Mouse (Mus musculus) forebrain, embryonic 13.5 days (tissue): ENCODE data around the gene Serpinb9g. TPM values are rescaled to one million over a fixed set of nuclear protein-coding genes. Genes with fewer than 3 reads are reported as not detected.
"Not testable (repeated sequence)": the region's sequence is repeated elsewhere in the genome, so short reads cannot be mapped to it uniquely, and the experiment has no call there.

Experiments used
- ATAC-seq: fragments of 200-750 bp; cut with Nextera tagmentation; 2 replicates; pipeline ENCODE4 v1.8.0; 2017
- H3K27ac ChIP-seq: fragments of 300-500 bp; sonication (generic); 2 replicates; pipeline ENCODE4 v1.5.1; 2015; ENCODE audit warnings: inconsistent platforms, mild to moderate bottlenecking, moderate library complexity
- H3K27me3 ChIP-seq: fragments of 300-500 bp; sonication (generic); 2 replicates; pipeline ENCODE4 v1.6.1; 2015; ENCODE audit warnings: mild to moderate bottlenecking, inconsistent platforms
- H3K36me3 ChIP-seq: fragments of 300-500 bp; sonication (generic); 2 replicates; pipeline ENCODE4 v1.6.1; 2015; ENCODE audit warnings: mild to moderate bottlenecking, inconsistent platforms; ENCODE audit not compliant: poor library complexity, severe bottlenecking
- H3K4me1 ChIP-seq: fragments of 300-500 bp; sonication (generic); 2 replicates; pipeline ENCODE4 v1.6.1; 2015; ENCODE audit warnings: inconsistent platforms
- H3K4me2 ChIP-seq: fragments of 300-500 bp; sonication (generic); 2 replicates; pipeline ENCODE4 v1.6.1; 2015; ENCODE audit warnings: inconsistent platforms, mild to moderate bottlenecking, moderate library complexity
- H3K4me3 ChIP-seq: fragments of 300-500 bp; sonication (generic); 2 replicates; pipeline ENCODE4 v1.5.1; 2015; ENCODE audit warnings: mild to moderate bottlenecking, inconsistent platforms
- H3K9ac ChIP-seq: fragments of 300-500 bp; sonication (generic); 2 replicates; pipeline ENCODE4 v1.6.1; 2015; ENCODE audit warnings: mild to moderate bottlenecking, inconsistent platforms
- H3K9me3 ChIP-seq: fragments of 300-500 bp; sonication (generic); replicated peaks from 2 replicates; pipeline ENCODE4 v1.6.1; 2016; ENCODE audit warnings: inconsistent platforms
- WGBS: fragments of 180-500 bp; shearing (Covaris S2); methylation state at CpG from one replicate; pipeline ENCODE4 v1.1.7; 2015; 5-methylcytosine and 5-hydroxymethylcytosine counted together
- polyA plus RNA-seq: library from polyadenylated mRNA; unstranded; fragments of >200 nt; fragmentation: Nextera tagmentation; extraction: Ambion mirVana; gene quantifications from 2 replicates; pipeline ENCODE4 v1.2.1, GENCODE M21; 2015

Gene Serpinb9g
- polyA plus RNA-seq, result not detected in 2 replicates

GRCm38 (mm10) chr13:33484490-33484889 lies at the start of gene Serpinb9g:
Serpinb9g (plus strand) TSS chr13:33484790.
- not testable (repeated sequence) for H3K4me3 ChIP-seq, H3K36me3 ChIP-seq, H3K9ac ChIP-seq, H3K27me3 ChIP-seq, H3K27ac ChIP-seq, ATAC-seq, H3K4me1 ChIP-seq, H3K4me2 ChIP-seq
- H3K9me3 ChIP-seq, result peaks cover 17% of the 10 kb centered on the region
- 73% methylated on average over 4 of the region's 4 CpGs for WGBS

GRCm38 (mm10) chr13:33483872-33484271 lies 718 bp upstream of the Serpinb9g start:
- ATAC-seq, H3K27me3 ChIP-seq, H3K27ac ChIP-seq, H3K9ac ChIP-seq, H3K4me3 ChIP-seq, H3K4me2 ChIP-seq, H3K36me3 ChIP-seq, H3K4me1 ChIP-seq: not testable (repeated sequence)
- WGBS, result 82% methylated on average over 3 of the region's 3 CpGs
- H3K9me3 ChIP-seq, result peaks cover 20% of the 10 kb centered on the region

DNA sequence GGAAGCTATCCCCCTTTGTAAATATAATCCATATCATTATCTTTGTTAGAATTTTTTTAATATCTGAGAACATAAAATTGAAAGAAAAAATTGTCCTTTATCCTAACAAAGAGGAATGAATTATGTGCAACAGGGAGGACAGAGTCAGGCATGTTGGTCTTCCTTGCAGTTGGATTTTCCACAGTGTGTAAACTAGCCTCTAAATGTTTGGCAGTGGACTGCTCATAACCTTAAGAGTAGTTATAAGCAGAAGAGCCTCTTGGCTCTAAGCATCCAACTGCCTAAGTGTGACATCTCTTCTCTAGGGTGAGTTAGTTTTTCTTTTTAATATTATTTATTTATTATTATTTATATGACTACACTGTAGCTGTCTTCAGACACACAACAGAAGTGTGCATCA lies 40.0 kb downstream of the Serpinb9g start:
- Histone ChIP-seq H3K9me3 (peaks cover 36% of the 10 kb centered on the region), H3K4me3 (no peak overlapping the region), H3K9ac (no peak overlapping the region), H3K36me3 (no peaks in the 10 kb centered on the region), H3K27ac (no peak overlapping the region), H3K4me2 (no peak overlapping the region), H3K4me1 (no peaks in the 10 kb centered on the region), H3K27me3 (no peaks in the 10 kb centered on the region)
- no peak for ATAC-seq

- H3K9me3 ChIP-seq, result peaks cover 9% of the 10 kb centered on the region
- no peaks in the 10 kb centered on the region for H3K27me3 ChIP-seq
- H3K27ac ChIP-seq, result no peak overlapping the region
- H3K4me2 ChIP-seq, result no peak overlapping the region
- H3K9ac ChIP-seq, result no peak overlapping the region
- H3K36me3 ChIP-seq, result no peaks in the 10 kb centered on the region
- no peaks in the 10 kb centered on the region for H3K4me1 ChIP-seq
- H3K4me3 ChIP-seq, result no peak overlapping the region
- no peak for ATAC-seq
These were observed 48.2 kb downstream of the Serpinb9g start for GRCm38 (mm10) chr13:33532814-33533213.

Other genes with a start within 250 kb of the Serpinb9g start
- not detected in 2 replicates for gene Serpinb9e, start 235.2 kb upstream of the Serpinb9g start, polyA plus RNA-seq
- gene Serpinb9f, start 160.7 kb upstream of the Serpinb9g start, polyA plus RNA-seq, result not detected in 2 replicates
- gene Gm11397, start 89.0 kb upstream of the Serpinb9g start, polyA plus RNA-seq, result not detected in 2 replicates
- not detected in 2 replicates for gene Serpinb6d, start 176.6 kb downstream of the Serpinb9g start, polyA plus RNA-seq